Mouse (Mus musculus) hindbrain, embryonic 13.5 days (tissue): ENCODE results near the gene Sel1l3. TPM values are rescaled to one million over a fixed set of nuclear protein-coding genes. Genes with fewer than 3 reads are reported as not detected.

Experiments used
- ATAC-seq: fragments of 200-750 bp; cut with Nextera tagmentation; 2 replicates; pipeline ENCODE4 v1.8.0; 2017; ENCODE audit warnings: moderate TSS enrichment; ENCODE audit not compliant: low FRiP score
- H3K27ac ChIP-seq: fragments of 300-500 bp; sonication (generic); 2 replicates; pipeline ENCODE4 v1.5.1; 2015; ENCODE audit warnings: inconsistent platforms, mild to moderate bottlenecking, moderate library complexity
- H3K27me3 ChIP-seq: fragments of 300-500 bp; sonication (generic); 2 replicates; pipeline ENCODE4 v1.6.1; 2015; ENCODE audit warnings: mild to moderate bottlenecking, inconsistent platforms
- H3K36me3 ChIP-seq: fragments of 300-500 bp; sonication (generic); 2 replicates; pipeline ENCODE4 v1.6.1; 2015; ENCODE audit warnings: mild to moderate bottlenecking, inconsistent platforms
- H3K4me1 ChIP-seq: fragments of 300-500 bp; sonication (generic); replicated peaks from 2 replicates; pipeline ENCODE4 v1.6.1; 2015; ENCODE audit warnings: inconsistent platforms
- H3K4me2 ChIP-seq: fragments of 300-500 bp; sonication (generic); 2 replicates; pipeline ENCODE4 v1.6.1; 2015; ENCODE audit warnings: inconsistent platforms, mild to moderate bottlenecking, moderate library complexity
- H3K4me3 ChIP-seq: fragments of 300-500 bp; sonication (generic); 2 replicates; pipeline ENCODE4 v1.5.1; 2015; ENCODE audit warnings: mild to moderate bottlenecking, inconsistent platforms
- H3K9ac ChIP-seq: fragments of 300-500 bp; sonication (generic); 2 replicates; pipeline ENCODE4 v1.6.1; 2015; ENCODE audit warnings: mild to moderate bottlenecking, inconsistent platforms
- H3K9me3 ChIP-seq: fragments of 300-500 bp; sonication (generic); 2 replicates; pipeline ENCODE4 v1.6.1; 2016; ENCODE audit warnings: inconsistent platforms
- WGBS: fragments of 180-500 bp; shearing (Covaris S2); methylation state at CpG from one replicate; pipeline ENCODE4 v1.1.7; 2015; 5-methylcytosine and 5-hydroxymethylcytosine counted together
- polyA plus RNA-seq: library from polyadenylated mRNA; unstranded; fragments of >200 nt; fragmentation: Nextera tagmentation; extraction: Ambion mirVana; gene quantifications from 2 replicates; pipeline ENCODE4 v1.2.1, GENCODE M21; 2015

Sel1l3 gene
- polyA plus RNA-seq, 1 experiment from 2014 or later = 5.2 TPM

DNA sequence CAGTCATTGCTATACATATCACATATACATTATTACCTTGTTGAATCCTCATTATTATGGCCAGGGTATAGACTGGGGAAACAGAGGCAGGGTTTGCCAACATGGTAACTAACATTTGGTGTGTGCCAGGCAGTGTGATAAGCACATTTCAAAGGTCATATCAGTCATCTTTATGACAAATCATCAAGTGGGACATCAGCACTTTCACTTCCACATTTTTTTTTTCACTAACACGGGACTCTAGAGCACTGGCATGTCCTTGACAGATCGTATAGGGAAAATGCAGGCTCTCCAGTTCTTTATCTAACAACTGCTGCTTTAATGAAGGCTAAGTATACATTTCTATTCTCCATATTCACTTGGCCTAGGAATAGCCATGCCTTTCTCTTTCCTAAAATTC is 25.1 kb downstream of the Sel1l3 start:
- H3K9me3 ChIP-seq = no peaks in the 10 kb centered on the region
- H3K36me3 ChIP-seq = no peaks in the 10 kb centered on the region
- H3K4me2 ChIP-seq = no peak overlapping the region
- H3K4me1 ChIP-seq = peaks cover 4% of the 10 kb centered on the region; the same call in 1 of the 2 replicates
- WGBS = 87% methylated on average over 2 of the region's 2 CpGs
- H3K27ac ChIP-seq = no peak overlapping the region
- ATAC-seq = no peak
- no peak overlapping the region for H3K4me3 ChIP-seq
- no peaks in the 10 kb centered on the region for H3K27me3 ChIP-seq
- H3K9ac ChIP-seq = no peak overlapping the region

DNA sequence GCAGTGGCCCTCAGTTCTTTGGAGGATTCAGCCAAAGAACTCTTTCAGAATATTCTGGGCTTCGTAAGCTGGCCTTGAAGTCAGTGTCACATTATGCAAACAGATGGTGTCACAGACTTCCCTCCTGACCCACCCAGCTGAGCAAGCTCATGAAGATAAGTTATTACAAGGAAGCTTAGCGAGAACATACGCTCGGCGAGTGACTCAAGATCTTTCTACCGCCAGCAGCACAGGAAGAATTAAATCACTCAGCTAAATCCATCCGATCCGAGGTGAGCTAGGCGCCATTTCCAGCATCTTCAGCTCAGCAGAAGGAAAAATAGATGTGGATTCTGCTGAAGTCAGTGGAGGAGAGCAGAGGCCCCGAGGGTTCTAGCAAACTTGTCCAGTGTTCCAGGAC is 26.5 kb downstream of the Sel1l3 start:
- H3K9me3 ChIP-seq = no peaks in the 10 kb centered on the region
- no peak overlapping the region for H3K4me2 ChIP-seq
- no peaks in the 10 kb centered on the region for H3K36me3 ChIP-seq
- H3K9ac ChIP-seq = no peak overlapping the region
- H3K4me3 ChIP-seq = no peak overlapping the region
- peaks cover 4% of the 10 kb centered on the region; the same call in 1 of the 2 replicates for H3K4me1 ChIP-seq
- ATAC-seq = no peak
- 0 out of 2 replicates have a peak overlapping the region, but pooled peaks have one; percentile 2 for H3K27ac ChIP-seq
- 76% methylated on average over 10 of the region's 10 CpGs for WGBS
- H3K27me3 ChIP-seq = no peaks in the 10 kb centered on the region

DNA sequence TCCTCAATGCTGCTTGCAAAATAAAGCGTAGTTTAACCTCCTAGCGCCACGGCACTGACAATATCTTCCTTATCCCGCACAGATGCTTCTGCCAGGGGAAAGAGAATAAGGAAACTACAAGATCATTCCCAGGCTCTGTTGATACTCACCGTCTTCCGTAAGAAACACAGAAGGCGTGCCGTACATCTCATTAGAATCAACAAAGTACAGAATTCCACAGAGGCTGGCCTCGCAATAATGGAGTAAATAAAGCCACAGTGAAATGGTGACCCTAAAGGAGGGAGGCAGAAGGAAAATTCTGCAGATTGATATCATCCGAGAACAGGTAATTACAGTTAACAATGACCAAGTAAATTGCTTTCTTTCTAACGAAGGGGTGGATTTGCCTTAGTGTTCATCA is 27.9 kb downstream of the Sel1l3 start:
- 0 out of 2 replicates have a peak, but pooled peaks have one; percentile 36 for ATAC-seq
- 67% methylated on average over 11 of the region's 11 CpGs for WGBS

DNA sequence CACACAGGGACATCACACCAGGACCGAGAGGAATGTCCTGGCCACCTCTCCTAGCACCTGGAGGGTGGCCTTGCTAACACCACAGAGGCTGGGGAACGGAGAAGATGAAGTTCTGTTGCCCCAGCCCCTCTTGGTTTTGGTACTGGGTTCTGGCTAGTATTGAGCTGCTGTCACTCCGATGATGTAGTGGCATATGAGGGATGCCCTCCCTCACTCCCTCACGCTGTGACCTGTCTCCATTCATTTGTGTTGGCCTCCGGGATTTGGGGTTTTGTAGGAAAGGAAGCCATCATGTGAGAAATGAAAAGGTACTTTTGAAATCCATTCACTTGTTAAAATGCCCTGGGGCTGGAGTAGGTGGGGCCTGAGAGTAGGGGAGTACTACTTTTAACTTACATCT is 33.8 kb downstream of the Sel1l3 start:
- H3K27me3 ChIP-seq = no peaks in the 10 kb centered on the region
- ATAC-seq = no peak
- no peaks in the 10 kb centered on the region for H3K9me3 ChIP-seq
- no peak overlapping the region for H3K9ac ChIP-seq
- 74% methylated on average over 5 of the region's 5 CpGs for WGBS
- H3K4me3 ChIP-seq = no peak overlapping the region
- no peak overlapping the region for H3K27ac ChIP-seq
- H3K4me1 ChIP-seq = peaks cover 5% of the 10 kb centered on the region; the same call in 1 of the 2 replicates
- no peaks in the 10 kb centered on the region for H3K36me3 ChIP-seq
- no peak overlapping the region for H3K4me2 ChIP-seq

More for the DNA sequence above, 27.9 kb downstream of the Sel1l3 start:
- H3K27me3 ChIP-seq = no peaks in the 10 kb centered on the region
- peaks cover 4% of the 10 kb centered on the region; the same call in 1 of the 2 replicates for H3K4me1 ChIP-seq
- H3K27ac ChIP-seq = peak overlapping the region; percentile 69
- H3K9me3 ChIP-seq = no peaks in the 10 kb centered on the region
- no peak overlapping the region for H3K4me2 ChIP-seq
- no peaks in the 10 kb centered on the region for H3K36me3 ChIP-seq
- no peak overlapping the region for H3K4me3 ChIP-seq
- 0 out of 2 replicates have a peak overlapping the region, but pooled peaks have one; percentile 24 for H3K9ac ChIP-seq

DNA sequence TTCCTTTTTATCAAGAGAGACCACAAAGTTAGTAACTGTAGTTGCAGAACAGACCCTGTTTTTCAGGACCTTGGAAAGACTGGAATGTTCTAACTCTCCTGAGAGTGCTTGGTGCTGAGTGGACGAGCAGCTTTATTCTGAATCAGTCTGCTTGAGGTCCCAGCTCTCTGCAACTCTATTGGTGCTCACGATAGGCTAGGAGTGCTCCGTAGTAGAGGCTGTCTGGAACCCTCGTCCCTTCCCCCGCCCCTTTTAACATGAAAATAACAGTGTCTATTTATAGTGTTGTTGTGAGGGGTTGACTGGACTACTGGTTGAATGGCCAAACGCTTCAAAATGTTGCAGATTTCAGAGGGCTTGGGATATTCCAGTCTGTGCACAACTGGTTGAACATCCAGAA is 37.0 kb downstream of the Sel1l3 start:
- WGBS = 55% methylated on average over 6 of the region's 6 CpGs
- Histone ChIP-seq H3K27me3 (no peaks in the 10 kb centered on the region), H3K4me1 (peaks cover 17% of the 10 kb centered on the region; the same call in 1 of the 2 replicates), H3K4me2 (no peak overlapping the region), H3K9me3 (no peaks in the 10 kb centered on the region), H3K9ac (no peak overlapping the region), H3K36me3 (no peaks in the 10 kb centered on the region), H3K4me3 (no peak overlapping the region), H3K27ac (no peak overlapping the region)
- no peak for ATAC-seq

DNA sequence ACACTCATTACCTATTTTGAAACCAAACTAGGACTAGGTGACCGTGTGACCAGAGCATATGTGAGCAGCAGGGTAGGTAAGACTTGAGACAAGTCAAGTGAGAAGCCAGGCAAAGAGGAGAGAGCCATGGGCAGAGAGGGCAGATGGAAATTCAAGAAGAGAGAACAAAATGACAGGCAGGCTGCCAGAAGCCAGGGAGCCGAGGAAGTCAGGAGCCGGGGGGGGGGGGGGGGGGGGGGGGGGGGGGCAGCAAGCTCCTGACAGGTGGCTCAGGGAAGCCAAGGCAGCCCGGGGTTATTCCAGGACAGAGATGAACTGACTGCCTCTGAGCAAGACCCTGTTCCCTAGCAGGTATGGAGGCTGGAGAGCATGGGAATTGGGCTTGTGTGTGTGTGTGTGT is 37.7 kb downstream of the Sel1l3 start:
- H3K36me3 ChIP-seq = no peaks in the 10 kb centered on the region
- H3K27me3 ChIP-seq = no peaks in the 10 kb centered on the region
- no peak for ATAC-seq
- H3K4me1 ChIP-seq = peaks cover 17% of the 10 kb centered on the region; the same call in 1 of the 2 replicates
- no peaks in the 10 kb centered on the region for H3K9me3 ChIP-seq
- H3K4me2 ChIP-seq = no peak overlapping the region
- no peak overlapping the region for H3K27ac ChIP-seq
- H3K9ac ChIP-seq = no peak overlapping the region
- no peak overlapping the region for H3K4me3 ChIP-seq
- WGBS = 37% methylated on average over 4 of the region's 4 CpGs

DNA sequence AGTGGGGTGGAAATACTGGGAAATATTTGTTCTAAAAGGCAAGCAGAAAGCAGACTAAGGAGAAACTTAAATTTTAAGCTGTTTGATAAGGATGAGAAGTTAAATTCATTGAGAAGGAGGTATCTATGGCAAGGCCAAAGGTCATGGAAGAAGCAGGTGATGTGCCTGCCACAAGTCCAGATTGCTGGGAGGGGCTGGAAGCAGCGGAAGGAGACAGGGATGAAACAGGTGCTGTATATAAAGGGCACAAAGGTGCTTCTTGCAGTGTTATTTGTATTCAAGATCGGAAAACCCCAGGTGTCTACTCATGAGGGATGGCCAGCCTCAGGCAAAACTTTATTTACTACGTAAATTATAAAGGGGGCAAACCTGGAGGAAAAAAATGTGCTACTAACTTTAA is 38.5 kb downstream of the Sel1l3 start:
- H3K36me3 ChIP-seq = no peaks in the 10 kb centered on the region
- no peak overlapping the region for H3K27ac ChIP-seq
- H3K27me3 ChIP-seq = no peaks in the 10 kb centered on the region
- H3K9me3 ChIP-seq = no peaks in the 10 kb centered on the region
- 86% methylated on average over 3 of the region's 3 CpGs for WGBS
- ATAC-seq = no peak
- H3K4me2 ChIP-seq = no peak overlapping the region
- no peak overlapping the region for H3K4me3 ChIP-seq
- H3K4me1 ChIP-seq = peaks cover 17% of the 10 kb centered on the region; the same call in 1 of the 2 replicates
- H3K9ac ChIP-seq = no peak overlapping the region

DNA sequence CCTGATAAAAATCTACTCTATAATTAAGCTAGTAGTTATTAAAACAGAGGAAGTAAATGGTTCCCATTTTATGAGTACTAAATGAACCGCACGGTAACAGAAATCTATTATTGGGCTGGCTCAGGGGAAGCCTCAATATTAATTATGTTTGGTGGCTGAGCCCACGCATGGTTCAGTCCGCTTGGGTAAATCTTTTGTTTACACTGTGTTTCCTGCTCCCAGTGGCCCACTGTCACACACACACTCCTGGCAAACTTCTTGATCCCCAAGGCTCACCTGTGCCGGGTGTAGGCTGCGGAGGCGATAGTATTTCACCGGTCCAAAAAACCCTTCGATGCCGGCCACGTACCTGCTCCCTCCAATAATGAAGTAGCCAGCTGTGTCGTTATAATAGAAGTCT is 39.3 kb downstream of the Sel1l3 start:
- Histone ChIP-seq H3K4me2 (no peak overlapping the region), H3K27me3 (no peaks in the 10 kb centered on the region), H3K4me3 (no peak overlapping the region), H3K4me1 (peaks cover 17% of the 10 kb centered on the region; the same call in 1 of the 2 replicates), H3K9ac (no peak overlapping the region), H3K36me3 (no peaks in the 10 kb centered on the region), H3K9me3 (no peaks in the 10 kb centered on the region), H3K27ac (0 out of 2 replicates have a peak overlapping the region, but pooled peaks have one; percentile 12)
- ATAC-seq = peak; percentile 44; the same call in 1 of the 2 replicates
- 64% methylated on average over 12 of the region's 12 CpGs for WGBS

DNA sequence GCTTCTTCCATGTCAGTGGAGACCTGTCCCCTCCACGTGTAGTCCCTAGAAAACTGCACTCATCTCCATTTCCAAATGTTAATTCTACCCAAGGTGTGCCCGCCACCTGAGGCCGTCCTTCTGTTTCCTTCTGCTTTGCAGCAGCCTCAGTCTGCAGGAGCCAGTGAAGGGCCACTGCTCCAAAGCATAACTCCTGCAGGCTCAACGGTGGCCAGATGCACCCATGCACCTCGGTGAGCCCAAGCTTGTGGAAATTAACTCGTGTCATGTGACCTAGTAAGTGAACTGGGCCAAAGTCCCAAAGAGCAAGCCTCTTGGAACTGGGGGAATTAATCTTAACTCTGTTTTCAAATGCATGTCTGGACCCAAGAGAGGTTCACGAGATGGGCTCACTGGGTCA is 40.8 kb downstream of the Sel1l3 start:
- peaks cover 14% of the 10 kb centered on the region; the same call in 1 of the 2 replicates for H3K4me1 ChIP-seq
- H3K27ac ChIP-seq = no peak overlapping the region
- no peaks in the 10 kb centered on the region for H3K9me3 ChIP-seq
- WGBS = 89% methylated on average over 7 of the region's 7 CpGs
- ATAC-seq = no peak
- no peaks in the 10 kb centered on the region for H3K36me3 ChIP-seq
- H3K4me2 ChIP-seq = no peak overlapping the region
- no peak overlapping the region for H3K4me3 ChIP-seq
- H3K27me3 ChIP-seq = no peaks in the 10 kb centered on the region
- no peak overlapping the region for H3K9ac ChIP-seq

DNA sequence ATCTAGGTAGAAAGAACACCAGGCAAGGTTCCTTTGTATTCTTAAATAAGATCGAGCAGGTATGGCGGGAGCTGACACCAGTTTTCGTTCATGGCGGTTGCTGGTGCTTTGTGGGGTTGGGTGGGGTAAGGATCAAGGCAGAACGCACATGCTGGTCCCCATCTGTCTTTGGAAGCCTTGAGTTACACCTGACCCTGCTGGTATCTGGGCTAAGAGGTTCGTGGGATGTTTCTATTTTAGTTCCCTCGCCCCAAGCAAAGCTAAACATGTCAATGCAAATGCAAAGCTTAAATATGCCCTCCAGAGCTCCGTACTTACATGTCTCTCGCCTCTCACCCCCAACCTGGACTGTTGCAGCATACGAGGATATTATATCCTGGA is 41.5 kb downstream of the Sel1l3 start:
- Histone ChIP-seq H3K9ac (no peak overlapping the region), H3K4me3 (no peak overlapping the region), H3K9me3 (no peaks in the 10 kb centered on the region), H3K27me3 (no peaks in the 10 kb centered on the region), H3K4me1 (peaks cover 12% of the 10 kb centered on the region; the same call in 1 of the 2 replicates), H3K27ac (no peak overlapping the region), H3K4me2 (no peak overlapping the region), H3K36me3 (0 out of 2 replicates have a peak, but pooled peaks cover 2% of the 10 kb centered on the region)
- ATAC-seq = no peak
- 92% methylated on average over 10 of the region's 10 CpGs for WGBS

DNA sequence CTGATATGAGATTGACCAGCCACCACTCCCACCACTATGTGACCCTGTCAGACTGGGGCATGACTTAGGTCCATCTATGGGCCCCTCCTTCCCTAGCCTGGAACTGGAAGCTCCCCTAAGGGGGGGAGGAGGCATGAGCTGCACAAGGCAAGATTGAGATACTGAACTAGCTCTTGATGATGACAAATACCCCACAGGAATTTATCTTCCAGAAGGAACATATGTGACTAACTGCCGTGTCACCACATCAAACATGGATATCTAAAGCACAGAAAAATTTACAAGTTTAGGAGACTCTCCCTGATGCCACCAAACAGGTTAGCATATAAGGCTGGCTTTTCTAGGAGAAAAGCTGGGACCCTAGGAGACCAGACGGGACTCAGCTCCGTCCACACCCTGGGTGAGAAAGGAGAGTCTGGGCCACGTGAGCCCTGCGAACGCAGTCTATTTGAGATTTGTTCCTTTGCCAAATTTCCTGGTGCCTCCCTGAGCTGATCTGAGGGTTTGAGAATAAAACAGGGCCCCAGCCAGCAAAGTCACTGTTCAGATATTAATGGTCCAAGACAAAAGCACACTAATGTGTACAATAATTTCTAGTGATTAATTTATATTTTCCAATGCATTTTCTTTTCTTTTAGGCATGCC is 42.0 kb downstream of the Sel1l3 start:
- no peak overlapping the region for H3K27ac ChIP-seq
- H3K27me3 ChIP-seq = no peaks in the 10 kb centered on the region
- no peak overlapping the region for H3K4me2 ChIP-seq
- H3K9ac ChIP-seq = no peak overlapping the region
- peaks cover 12% of the 10 kb centered on the region; the same call in 1 of the 2 replicates for H3K4me1 ChIP-seq
- WGBS = 88% methylated on average over 6 of the region's 6 CpGs
- H3K9me3 ChIP-seq = no peaks in the 10 kb centered on the region
- H3K4me3 ChIP-seq = no peak overlapping the region
- 0 out of 2 replicates have a peak, but pooled peaks cover 2% of the 10 kb centered on the region for H3K36me3 ChIP-seq
- no peak for ATAC-seq

DNA sequence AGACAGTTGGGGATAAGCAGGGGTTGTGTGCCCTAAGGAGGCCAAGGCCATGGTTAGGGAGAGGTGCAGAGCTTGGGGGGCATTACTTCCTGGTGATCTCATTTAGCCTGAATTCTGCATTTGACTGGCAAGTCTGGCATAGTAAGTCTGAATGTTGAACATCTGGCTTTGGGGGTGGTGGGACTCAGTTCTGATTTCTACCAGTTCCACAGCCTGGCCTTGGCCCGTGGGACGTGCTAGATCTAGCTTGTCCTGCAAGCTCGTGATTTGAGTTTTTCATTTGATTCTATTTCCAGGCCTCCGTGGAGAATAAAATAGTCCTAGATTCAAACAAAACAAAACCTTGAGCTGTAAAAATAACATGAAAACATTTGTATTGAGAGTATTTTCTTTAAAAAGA is 46.2 kb downstream of the Sel1l3 start:
- Histone ChIP-seq H3K4me1 (no peaks in the 10 kb centered on the region), H3K9ac (no peak overlapping the region), H3K9me3 (no peaks in the 10 kb centered on the region), H3K4me3 (no peak overlapping the region), H3K36me3 (peaks cover 10% of the 10 kb centered on the region; the same call in 1 of the 2 replicates), H3K27me3 (no peaks in the 10 kb centered on the region), H3K27ac (no peak overlapping the region), H3K4me2 (no peak overlapping the region)
- WGBS = 92% methylated on average over 4 of the region's 4 CpGs
- no peak for ATAC-seq

DNA sequence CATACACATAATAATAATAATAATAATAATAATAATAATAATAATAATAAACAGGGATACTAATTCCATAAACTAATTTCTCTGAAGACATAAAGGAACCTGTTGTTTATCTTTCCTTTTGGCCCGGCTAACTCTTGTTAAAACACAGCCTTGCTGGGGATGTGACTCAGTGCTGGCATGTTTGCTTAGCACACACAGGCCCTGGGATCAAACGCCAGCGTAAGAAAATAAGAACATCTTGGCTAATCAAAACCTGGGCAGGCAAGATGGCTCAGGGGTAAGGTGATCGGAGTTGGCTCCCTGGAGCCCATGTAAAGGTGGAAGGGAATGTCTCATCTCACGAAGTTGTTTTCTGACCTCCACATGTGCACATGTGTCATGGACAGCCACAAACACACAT is 48.1 kb downstream of the Sel1l3 start:
- H3K9me3 ChIP-seq = no peaks in the 10 kb centered on the region
- H3K36me3 ChIP-seq = peaks cover 10% of the 10 kb centered on the region; the same call in 1 of the 2 replicates
- WGBS = 90% methylated on average over 5 of the region's 5 CpGs
- H3K27ac ChIP-seq = no peak overlapping the region
- H3K4me3 ChIP-seq = no peak overlapping the region
- H3K9ac ChIP-seq = no peak overlapping the region
- no peak for ATAC-seq
- no peaks in the 10 kb centered on the region for H3K4me1 ChIP-seq
- H3K4me2 ChIP-seq = no peak overlapping the region
- no peaks in the 10 kb centered on the region for H3K27me3 ChIP-seq
